Mouse (Mus musculus) heart, adult 2 months (tissue): ENCODE data around the gene 1700086D15Rik.

Experiments used
- CTCF ChIP-seq: fragments of 200-600 bp; IDR thresholded peaks from 2 replicates; pipeline ENCODE4 v1.8.1; 2022; ENCODE audit warnings: antibody characterized with exemption, mild to moderate bottlenecking, moderate library complexity
- EP300 ChIP-seq: fragments of 200-500 bp; IDR thresholded peaks from 2 replicates; pipeline ENCODE4 v1.6.1; 2011; ENCODE audit warnings: low read depth, low read length, control low read depth; ENCODE audit not compliant: insufficient read depth
- POLR2A ChIP-seq: fragments of 200-500 bp; IDR thresholded peaks from 2 replicates; pipeline ENCODE4 v1.6.1; 2011; ENCODE audit warnings: mild to moderate bottlenecking, low read depth, low read length, control low read depth; ENCODE audit not compliant: insufficient read depth

DNA sequence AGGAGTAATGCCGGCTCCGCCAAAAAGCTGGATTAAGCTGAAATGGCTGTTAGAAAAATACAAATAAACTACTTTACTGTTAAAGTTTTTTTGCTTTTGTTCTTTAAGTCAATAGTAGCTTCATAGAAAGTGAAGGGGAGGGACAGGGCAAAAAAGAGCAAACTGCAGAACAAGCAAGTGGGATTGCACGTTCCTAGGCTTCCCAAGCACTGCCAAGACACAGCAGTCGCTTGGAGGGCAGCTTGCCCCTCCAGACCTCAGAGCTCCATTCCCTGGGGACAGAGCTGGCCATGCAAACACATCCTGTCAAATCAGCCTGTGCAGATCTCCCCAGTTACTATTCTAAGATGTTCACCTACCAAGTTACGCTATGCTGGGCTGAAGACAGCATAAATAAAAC lies 48.0 kb downstream of the 1700086D15Rik start:
- no peak for TF ChIP-seq CTCF
- TF ChIP-seq POLR2A, result no peak
- TF ChIP-seq EP300, result no peak
